Mouse (Mus musculus): ENCODE data around the gene Fam187a. TPM values are rescaled to one million over a fixed set of nuclear protein-coding genes. Genes with fewer than 3 reads are reported as not detected.

The Fam187a gene
- polyA plus RNA-seq, 1 experiment from 2014 or later = not detected

DNA sequence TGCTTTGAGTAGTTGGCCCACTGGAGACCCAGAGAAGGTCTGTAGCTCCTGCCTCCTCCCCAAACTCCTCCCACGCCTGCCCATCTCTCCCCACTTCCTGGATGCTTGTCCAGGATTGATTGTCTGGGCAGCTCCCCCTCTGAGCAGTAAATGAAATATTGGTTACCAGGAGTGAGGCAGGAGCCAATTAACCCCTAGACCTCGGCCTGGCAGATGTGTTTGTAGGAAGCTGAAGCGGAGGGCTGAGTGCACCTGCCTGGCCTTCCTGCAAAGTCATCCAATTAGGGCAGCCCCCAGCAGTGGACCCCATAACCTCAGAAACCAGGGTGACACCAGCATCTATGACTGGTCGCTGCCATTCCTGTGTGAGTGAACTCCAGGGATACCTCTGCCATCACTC is 51.3 kb downstream of the Fam187a start:
- Histone ChIP-seq H3K4me3 (replicated peaks) (no peak overlapping the region), H3K27me3 (peaks cover 44% of the 10 kb centered on the region), H3K4me1 (peaks cover 33% of the 10 kb centered on the region), H3K9me3 (replicated peaks) (no peaks in the 10 kb centered on the region), H3K27ac (0 out of 2 replicates have a peak overlapping the region, but pooled peaks have one; percentile 62), H3K9ac (no peak overlapping the region), H3K36me3 (no peaks in the 10 kb centered on the region), H3K4me2 (peak overlapping the region; percentile 16; the same call in 1 of the 2 replicates)
- peak; percentile 73 for ATAC-seq (replicated peaks; ENCODE audit: low FRiP score)
- WGBS = 7% methylated on average over 4 of the region's 4 CpGs

Other genes starting within 250 kb of the Fam187a start
- gene Meioc, start 221.5 kb upstream of the Fam187a start, polyA plus RNA-seq (2015; fragmentation: Nextera tagmentation; extraction: Ambion mirVana) = 0.49 and 0.50 TPM in 2 replicates
- gene Ccdc43, start 187.4 kb upstream of the Fam187a start, polyA plus RNA-seq (2015; fragmentation: Nextera tagmentation; extraction: Ambion mirVana) = 48.7 and 56.0 TPM in 2 replicates
- gene Adam11, start 123.7 kb upstream of the Fam187a start, polyA plus RNA-seq (2015; fragmentation: Nextera tagmentation; extraction: Ambion mirVana) = 7.9 and 11.3 TPM in 2 replicates
- 59.2 and 63.7 TPM in 2 replicates for gene Gjc1, start 65.5 kb upstream of the Fam187a start, polyA plus RNA-seq (2015; fragmentation: Nextera tagmentation; extraction: Ambion mirVana)
- 0.48 and 0.71 TPM in 2 replicates for gene Higd1b, start 49.3 kb upstream of the Fam187a start, polyA plus RNA-seq (2015; fragmentation: Nextera tagmentation; extraction: Ambion mirVana)
- 210 and 240 TPM in 2 replicates for gene Eftud2, start 4.2 kb upstream of the Fam187a start, polyA plus RNA-seq (2015; fragmentation: Nextera tagmentation; extraction: Ambion mirVana)
- 1.2 and 1.7 TPM in 2 replicates for gene Ccdc103, start 4.0 kb upstream of the Fam187a start, polyA plus RNA-seq (2015; fragmentation: Nextera tagmentation; extraction: Ambion mirVana)
- 0.22 and 0.32 TPM in 2 replicates for gene Gfap, start 15.7 kb downstream of the Fam187a start, polyA plus RNA-seq (2015; fragmentation: Nextera tagmentation; extraction: Ambion mirVana)
- 10.7 and 12.4 TPM in 2 replicates for gene Kif18b, start 40.0 kb downstream of the Fam187a start, polyA plus RNA-seq (2015; fragmentation: Nextera tagmentation; extraction: Ambion mirVana)
- gene C1ql1, start 61.5 kb downstream of the Fam187a start, polyA plus RNA-seq (2015; fragmentation: Nextera tagmentation; extraction: Ambion mirVana) = 3.7 and 4.2 TPM in 2 replicates
- gene Nmt1, start 143.0 kb downstream of the Fam187a start, polyA plus RNA-seq (2015; fragmentation: Nextera tagmentation; extraction: Ambion mirVana) = 59.2 and 63.2 TPM in 2 replicates
- gene Dcakd, start 143.2 kb downstream of the Fam187a start, polyA plus RNA-seq (2015; fragmentation: Nextera tagmentation; extraction: Ambion mirVana) = 165 and 187 TPM in 2 replicates
- gene Plcd3, start 216.5 kb downstream of the Fam187a start, polyA plus RNA-seq (2015; fragmentation: Nextera tagmentation; extraction: Ambion mirVana) = 6.2 and 6.4 TPM in 2 replicates
- 19.4 and 25.3 TPM in 2 replicates for gene Acbd4, start 216.5 kb downstream of the Fam187a start, polyA plus RNA-seq (2015; fragmentation: Nextera tagmentation; extraction: Ambion mirVana)
- 5.0 and 5.5 TPM in 2 replicates for gene Hexim1, start 231.1 kb downstream of the Fam187a start, polyA plus RNA-seq (2015; fragmentation: Nextera tagmentation; extraction: Ambion mirVana)
- gene Hexim2, start 247.3 kb downstream of the Fam187a start, polyA plus RNA-seq (2015; fragmentation: Nextera tagmentation; extraction: Ambion mirVana) = 9.2 and 10.7 TPM in 2 replicates